Mouse (Mus musculus) thymus, postnatal 36 days (tissue): ENCODE measurements around the gene Zfp106.
A peak's percentile ranks its signal among the peaks of the same experiment; 100 is the strongest.

Experiments used
- DNase-seq, 2 experiments: peaks; one replicate each; pipeline ENCODE4 v3.0.0; 2022; ENCODE audit warnings: mixed read lengths in 2 of 2

The Zfp106 gene

GRCm38 (mm10) chr2:120469715-120470114, 93.9 kb downstream of the Zfp106 start:
- no peak for DNase-seq

- peak in 1 of 2 experiments; percentile 49 for DNase-seq
Observed at GRCm38 (mm10) chr2:120469220-120469619, 94.4 kb downstream of the Zfp106 start.

GRCm38 (mm10) chr2:120468011-120468410, 95.6 kb downstream of the Zfp106 start:
- DNase-seq = no peak

GRCm38 (mm10) chr2:120465397-120465785, 98.3 kb downstream of the Zfp106 start:
- no peak for DNase-seq

GRCm38 (mm10) chr2:120464732-120465396, 98.8 kb downstream of the Zfp106 start:
- DNase-seq = no peak

GRCm38 (mm10) chr2:120464091-120464490, 99.6 kb downstream of the Zfp106 start:
- DNase-seq = no peak

- no peak for DNase-seq
Observed at GRCm38 (mm10) chr2:120463328-120463727, 100.3 kb downstream of the Zfp106 start.

- DNase-seq = no peak
Observed at GRCm38 (mm10) chr2:120460216-120460615, 103.4 kb downstream of the Zfp106 start.
